Mouse (Mus musculus) spleen, adult 2 months (tissue): ENCODE data around the gene Bpifb5.

Source experiments
- CTCF ChIP-seq: fragments of 200-500 bp; IDR thresholded peaks from 2 replicates; pipeline ENCODE4 v1.5.1; 2011; ENCODE audit warnings: mild to moderate bottlenecking, inconsistent platforms; ENCODE audit not compliant: insufficient read depth, insufficient read length, insufficient replicate concordance; ENCODE audit errors: extremely low read depth
- POLR2A ChIP-seq: fragments of 200-500 bp; IDR thresholded peaks from 2 replicates; pipeline ENCODE4 v1.6.1; 2011; ENCODE audit warnings: low read depth, low read length, inconsistent platforms

DNA sequence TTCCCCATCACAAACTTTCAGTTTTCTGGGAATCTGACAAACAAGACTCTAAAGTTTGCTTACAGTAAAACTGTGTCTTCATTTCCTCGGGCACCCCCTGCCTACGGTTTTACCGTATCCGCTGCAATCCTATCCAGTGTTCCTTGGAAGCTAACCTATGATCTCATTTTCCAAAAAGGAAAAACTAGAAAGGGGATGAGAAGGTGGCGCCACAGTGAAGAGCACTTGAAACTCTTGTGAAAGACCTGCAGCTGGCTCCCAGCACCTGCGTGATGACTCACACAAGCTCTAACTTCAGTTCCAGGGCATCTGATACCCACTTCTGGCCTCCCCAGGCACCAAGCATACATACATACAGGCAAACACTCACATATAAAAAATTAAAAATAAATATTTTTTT lies 38.2 kb upstream of the Bpifb5 start:
- TF ChIP-seq CTCF: no peak
- TF ChIP-seq POLR2A: no peak
